1 mouse cellular context compared by ENCODE assay signal in the genomic region with DNA sequence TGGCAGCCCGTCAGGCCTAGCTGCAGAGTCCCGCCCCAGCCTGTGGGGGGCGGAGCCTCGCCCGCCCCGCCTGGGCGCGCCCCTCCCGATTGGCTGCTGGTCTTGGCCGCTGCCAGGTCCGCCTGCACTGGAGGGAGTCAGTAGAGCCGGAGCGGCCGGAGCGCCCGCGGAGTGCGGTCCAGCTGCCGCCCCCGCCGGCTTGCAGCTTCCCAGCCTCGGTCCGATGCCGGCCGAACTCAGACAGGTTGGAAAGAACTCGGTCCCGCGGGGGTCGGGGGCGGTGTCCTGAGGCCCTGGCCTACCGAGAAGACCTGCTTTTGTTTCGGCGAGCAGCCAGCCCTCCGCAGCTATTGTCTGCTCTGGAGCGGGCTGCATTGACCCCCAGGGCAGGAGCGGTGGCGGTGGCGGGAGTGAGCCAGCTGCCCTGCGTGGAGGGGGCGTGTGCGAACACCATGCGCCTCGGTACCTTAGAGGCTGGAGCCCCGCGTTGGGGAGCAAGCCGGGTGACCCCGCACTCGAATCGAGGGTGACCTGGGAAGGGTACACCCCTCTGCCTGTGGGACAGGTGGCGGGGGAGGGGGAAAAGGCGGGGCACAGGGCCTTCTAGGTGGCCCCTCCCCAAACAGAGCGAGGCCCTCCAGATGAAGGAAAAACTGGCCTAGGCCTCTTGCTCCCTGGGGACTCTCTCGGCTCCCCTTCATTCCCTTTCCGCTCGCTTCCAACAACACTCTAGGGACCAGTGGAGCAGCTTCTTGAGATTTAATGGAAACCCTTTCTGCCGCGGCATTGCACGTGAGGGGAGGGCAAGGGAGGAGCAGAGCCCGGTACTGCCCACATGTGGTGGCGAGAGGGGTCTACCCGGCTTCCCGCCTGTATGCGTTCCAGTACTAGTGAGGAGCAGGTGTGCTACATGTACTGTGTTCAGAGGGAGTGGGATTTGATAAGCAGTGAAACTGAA.
TF ChIP-seq lines count a peak whose summit lies in the region.

No protein-coding gene starts in this region.

TF ChIP-seq in C2C12, 6 proteins besides CTCF, POLR2A, EP300 and RAD21:
- TF ChIP-seq FOSL1 (IDR thresholded peaks at IDR 0.05; ENCODE audit: insufficient read depth, low read length, poor library complexity, severe bottlenecking), result no peak
- no peak for TF ChIP-seq MAX (IDR thresholded peaks at IDR 0.05)
- no peak for TF ChIP-seq USF1 (IDR thresholded peaks at IDR 0.05; ENCODE audit: low read depth)
- TF ChIP-seq CEBPB (IDR thresholded peaks at IDR 0.05; ENCODE audit: low read depth), result no peak
- TF ChIP-seq MYOG (IDR thresholded peaks at IDR 0.05; ENCODE audit: control insufficient read depth, extremely low read depth, insufficient read length), result no peak
- TF ChIP-seq MYOD1 (IDR thresholded peaks at IDR 0.05; ENCODE audit: control insufficient read depth, insufficient read length, low read depth), result no peak
